Mouse (Mus musculus) heart, postnatal 14 days (tissue): ENCODE measurements at regions not wholly inside any gene's neighbourhood (a gene's known extent, or its start where the extent isn't known, plus 50 kb on each side); places are given as distances from the start of the nearest gene placed in this dataset.
A peak's percentile ranks its signal among the peaks of the same experiment; 100 is the strongest.

Experiments
- DNase-seq, 2 experiments: peaks; one replicate each; pipeline ENCODE4 v3.0.0; 2021 to 2022
- intact Hi-C: fragments of 180-260 bp; cut with DNase I; formaldehyde crosslinking; loops from one replicate; pipeline ENCODE4 v1.15.1; 2025

- intact Hi-C loops, result no loop called here
- no peak for DNase-seq
Measured at GRCm38 (mm10) chrX:14960294-14960693, 749.3 kb downstream of the H2al1n start.

DNA sequence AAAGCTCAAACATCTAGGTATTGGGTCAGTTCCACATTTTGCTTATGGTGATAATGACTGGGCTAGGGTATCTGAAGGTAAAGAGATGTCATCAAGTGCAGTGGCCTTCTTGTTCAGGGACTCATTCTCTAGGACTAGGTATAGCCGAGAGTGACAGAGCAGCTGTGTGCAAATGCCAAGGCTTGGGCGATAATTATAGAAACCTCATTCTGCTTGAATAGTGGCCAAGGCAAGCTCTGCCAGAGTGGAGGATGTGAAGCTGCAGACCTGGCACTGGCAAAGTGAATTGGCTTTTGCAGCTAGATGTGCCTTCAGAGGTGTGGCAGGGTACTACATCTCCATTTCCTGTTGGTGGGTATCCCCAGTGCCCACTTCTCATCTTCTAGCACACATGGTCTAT, 796.1 kb downstream of the H2al1n start:
- intact Hi-C loops, result no loop called here

More for the DNA sequence above, 796.1 kb downstream of the H2al1n start:
- peak; percentile 2 to 34 for DNase-seq
